Mouse (Mus musculus) ES-E14 (cell line): ENCODE data around the gene Cela1. TPM values are rescaled to one million over a fixed set of nuclear protein-coding genes. Genes with fewer than 3 reads are reported as not detected.
A peak's percentile ranks its signal among the peaks of the same experiment; 100 is the strongest.

Experiments
- DNase-seq: peaks from one replicate; pipeline ENCODE4 v3.0.0-alpha.2; 2013; ENCODE audit warnings: low read depth, low spot score
- H3K27ac ChIP-seq: 2 replicates; pipeline ENCODE4 v1.5.1; 2012; ENCODE audit warnings: low read depth, mild to moderate bottlenecking, low read length, moderate library complexity, mixed read lengths; ENCODE audit not compliant: poor library complexity, insufficient read depth, severe bottlenecking
- H3K36me3 ChIP-seq: 2 replicates; pipeline ENCODE4 v1.6.1; 2012; ENCODE audit warnings: mild to moderate bottlenecking, low read length, moderate library complexity, mixed read lengths; ENCODE audit not compliant: control insufficient read depth, poor library complexity, insufficient read depth, severe bottlenecking
- H3K4me1 ChIP-seq, 2 experiments: fragments of 150-350 bp in 1 of 2; sonication (generic) in 1 of 2; 2 replicates each; pipeline ENCODE4 v1.6.1; 2012; ENCODE audit warnings: low read length in 2 of 2, mild to moderate bottlenecking in 1 of 2, mixed read lengths in 1 of 2; ENCODE audit not compliant: control insufficient read depth in 2 of 2, insufficient read depth in 2 of 2, poor library complexity in 1 of 2
- H3K4me3 ChIP-seq, 2 experiments: fragments of 150-350 bp in 1 of 2; sonication (generic) in 1 of 2; 2 replicates each; pipeline ENCODE4 v1.5.1; 2012; ENCODE audit warnings: low read length in 2 of 2, low read depth in 1 of 2, mild to moderate bottlenecking in 1 of 2, mixed read lengths in 1 of 2; ENCODE audit not compliant: insufficient read depth in 1 of 2, poor library complexity in 1 of 2, severe bottlenecking in 1 of 2
- H3K9ac ChIP-seq: 2 replicates; pipeline ENCODE4 v1.6.1; 2012; ENCODE audit warnings: low read depth, mild to moderate bottlenecking, low read length, mixed read lengths; ENCODE audit not compliant: poor library complexity, insufficient read depth, severe bottlenecking
- H3K9me3 ChIP-seq: fragments of 150-350 bp; sonication (generic); 2 replicates; pipeline ENCODE4 v1.6.1; 2012; ENCODE audit warnings: low read depth, mild to moderate bottlenecking, low read length; ENCODE audit not compliant: control insufficient read depth, insufficient read depth
- CHD2 ChIP-seq: IDR thresholded peaks from 2 replicates; pipeline ENCODE4 v1.6.1; 2014; ENCODE audit warnings: mild to moderate bottlenecking, low read depth, low read length, inconsistent platforms
- HCFC1 ChIP-seq: IDR thresholded peaks from 2 replicates; pipeline ENCODE4 v1.6.1; 2012; ENCODE audit warnings: low read length, inconsistent platforms, borderline replicate concordance; ENCODE audit not compliant: insufficient read depth
- MAFK ChIP-seq: IDR thresholded peaks from 2 replicates; pipeline ENCODE4 v1.6.1; 2014; ENCODE audit warnings: mild to moderate bottlenecking, low read depth, low read length, inconsistent platforms; ENCODE audit not compliant: insufficient read depth
- ZC3H11A ChIP-seq: IDR thresholded peaks from 2 replicates; pipeline ENCODE4 v1.6.1; 2012; ENCODE audit warnings: low read depth, mild to moderate bottlenecking, inconsistent platforms, low read length, borderline replicate concordance
- ZNF384 ChIP-seq: IDR thresholded peaks from 2 replicates; pipeline ENCODE4 v1.6.1; 2012; ENCODE audit warnings: low read depth, low read length, inconsistent platforms
- in situ Hi-C, 2 experiments: fragments of 600-800 bp; cut with MboI; formaldehyde crosslinking; loops; one replicate each; pipeline ENCODE4 v1.15.1; 2025; ENCODE audit warnings: low sequenced_read_pairs in 2 of 2, inconsistent platforms in 1 of 2; ENCODE audit not compliant: unreplicated experiment in 2 of 2
- total RNA-seq: library from RNA; depleted of rRNA; stranded (reverse); fragments of 300-350 nt; gene quantifications from 2 replicates; pipeline ENCODE4 v1.2.3, GENCODE M21; 2012

The Cela1 gene
- total RNA-seq, 1 experiment = 2.4 TPM

GRCm38 (mm10) chr15:100723505-100723904 is 35.8 kb upstream of the Cela1 start:
- no peaks in the 10 kb centered on the region for H3K9me3 ChIP-seq
- no peaks in the 10 kb centered on the region for H3K36me3 ChIP-seq
- no peak overlapping the region for H3K27ac ChIP-seq
- DNase-seq = no peak
- H3K4me1 ChIP-seq = 0 out of 4 replicates have a peak, but pooled peaks cover 0 to 3% of the 10 kb centered on the region in 2 experiments
- H3K4me3 ChIP-seq = no peak overlapping the region
- in situ Hi-C loops = no loop called here
- H3K9ac ChIP-seq = no peak overlapping the region
- TF ChIP-seq ZNF384 = no peak
- no peak for TF ChIP-seq MAFK
- no peak for TF ChIP-seq HCFC1
- no peak for TF ChIP-seq ZC3H11A
- TF ChIP-seq CHD2 = no peak

GRCm38 (mm10) chr15:100722564-100722963 is 34.8 kb upstream of the Cela1 start:
- no peaks in the 10 kb centered on the region for H3K9me3 ChIP-seq
- no peak for DNase-seq
- no peak overlapping the region for H3K27ac ChIP-seq
- H3K9ac ChIP-seq = no peak overlapping the region
- H3K4me1 ChIP-seq = 0 out of 4 replicates have a peak, but pooled peaks cover 0 to 3% of the 10 kb centered on the region in 2 experiments
- in situ Hi-C loops = no loop called here
- no peaks in the 10 kb centered on the region for H3K36me3 ChIP-seq
- TF ChIP-seq CHD2 (no peak), HCFC1 (no peak), MAFK (no peak), ZC3H11A (no peak), ZNF384 (no peak)
- no peak overlapping the region for H3K4me3 ChIP-seq

GRCm38 (mm10) chr15:100722026-100722425 is 34.3 kb upstream of the Cela1 start:
- no peak overlapping the region for H3K9ac ChIP-seq
- no peak for TF ChIP-seq MAFK
- TF ChIP-seq CHD2 = no peak
- TF ChIP-seq ZC3H11A = no peak
- no peak for TF ChIP-seq HCFC1
- TF ChIP-seq ZNF384 = no peak
- H3K9me3 ChIP-seq = no peaks in the 10 kb centered on the region
- no peak for DNase-seq
- no peak overlapping the region for H3K27ac ChIP-seq
- in situ Hi-C loops = no loop called here
- no peak overlapping the region for H3K4me3 ChIP-seq
- H3K36me3 ChIP-seq = no peaks in the 10 kb centered on the region
- H3K4me1 ChIP-seq = 0 out of 4 replicates have a peak, but pooled peaks cover 0 to 3% of the 10 kb centered on the region in 2 experiments

- H3K9ac ChIP-seq = no peak overlapping the region
- TF ChIP-seq ZNF384 (no peak), MAFK (no peak), HCFC1 (no peak), ZC3H11A (no peak), CHD2 (no peak)
- no peaks in the 10 kb centered on the region for H3K36me3 ChIP-seq
- DNase-seq = no peak
- no peak overlapping the region for H3K4me3 ChIP-seq
- in situ Hi-C loops = no loop called here
- no peaks in the 10 kb centered on the region for H3K9me3 ChIP-seq
- no peak overlapping the region for H3K27ac ChIP-seq
- H3K4me1 ChIP-seq = 0 out of 4 replicates have a peak, but pooled peaks cover 0 to 3% of the 10 kb centered on the region in 2 experiments
Observed at GRCm38 (mm10) chr15:100721445-100721844, 33.7 kb upstream of the Cela1 start.

GRCm38 (mm10) chr15:100720066-100720465 is 32.3 kb upstream of the Cela1 start:
- DNase-seq = no peak
- Histone ChIP-seq H3K4me3 (peak overlapping the region; percentile 41 to 49), H3K4me1 (0 out of 4 replicates have a peak, but pooled peaks cover 0 to 3% of the 10 kb centered on the region in 2 experiments), H3K27ac (no peak overlapping the region; the same call in 1 of the 2 replicates), H3K9me3 (no peaks in the 10 kb centered on the region), H3K9ac (peak overlapping the region; percentile 36; the same call in 1 of the 2 replicates), H3K36me3 (no peaks in the 10 kb centered on the region)
- in situ Hi-C loops = no loop called here
- no peak for TF ChIP-seq MAFK
- TF ChIP-seq HCFC1 = no peak
- TF ChIP-seq CHD2 = no peak
- no peak for TF ChIP-seq ZNF384
- TF ChIP-seq ZC3H11A = no peak
